Mouse (Mus musculus): Measurements from ENCODE around the gene Sytl1. TPM values are rescaled to one million over a fixed set of nuclear protein-coding genes. Genes with fewer than 3 reads are reported as not detected.

The Sytl1 gene
- polyA plus RNA-seq, 1 experiment: 15.2 TPM

DNA sequence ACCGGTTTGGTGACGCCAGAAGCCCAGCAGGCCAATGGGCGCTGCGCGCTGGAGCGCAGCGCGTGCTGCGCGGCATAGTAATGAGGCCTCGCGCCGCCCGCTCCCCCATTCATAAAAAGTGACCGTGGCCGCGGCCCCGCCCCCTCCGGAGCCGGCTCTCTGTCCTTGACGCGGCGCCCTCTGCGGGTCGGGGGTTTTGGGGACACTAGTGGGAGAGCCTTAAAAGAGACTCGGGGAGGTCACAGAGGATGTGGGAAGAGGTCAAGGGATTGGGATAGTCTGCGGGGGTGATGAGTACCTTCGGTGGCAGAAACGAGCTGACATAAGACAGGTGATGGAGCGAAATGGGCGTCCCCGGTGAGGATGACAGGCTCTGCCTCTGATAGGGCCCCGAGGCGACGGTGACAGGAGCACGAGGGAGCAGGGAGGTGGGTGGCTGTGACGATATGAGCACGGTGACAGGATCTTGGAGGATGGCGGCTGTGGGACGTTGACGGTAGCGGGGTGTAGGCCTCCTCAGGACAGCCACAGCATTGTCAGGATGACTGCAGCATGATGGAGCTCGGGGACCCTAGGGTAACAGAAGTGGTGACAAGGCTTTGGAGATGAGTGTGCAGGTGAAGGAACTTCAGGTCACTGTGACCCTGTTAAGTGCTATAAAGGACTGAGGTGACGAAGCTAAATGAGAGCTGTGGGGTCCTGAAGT is 50.2 kb downstream of the Sytl1 start:
- no peak for DNase-seq (ENCODE audit: low read depth)

DNA sequence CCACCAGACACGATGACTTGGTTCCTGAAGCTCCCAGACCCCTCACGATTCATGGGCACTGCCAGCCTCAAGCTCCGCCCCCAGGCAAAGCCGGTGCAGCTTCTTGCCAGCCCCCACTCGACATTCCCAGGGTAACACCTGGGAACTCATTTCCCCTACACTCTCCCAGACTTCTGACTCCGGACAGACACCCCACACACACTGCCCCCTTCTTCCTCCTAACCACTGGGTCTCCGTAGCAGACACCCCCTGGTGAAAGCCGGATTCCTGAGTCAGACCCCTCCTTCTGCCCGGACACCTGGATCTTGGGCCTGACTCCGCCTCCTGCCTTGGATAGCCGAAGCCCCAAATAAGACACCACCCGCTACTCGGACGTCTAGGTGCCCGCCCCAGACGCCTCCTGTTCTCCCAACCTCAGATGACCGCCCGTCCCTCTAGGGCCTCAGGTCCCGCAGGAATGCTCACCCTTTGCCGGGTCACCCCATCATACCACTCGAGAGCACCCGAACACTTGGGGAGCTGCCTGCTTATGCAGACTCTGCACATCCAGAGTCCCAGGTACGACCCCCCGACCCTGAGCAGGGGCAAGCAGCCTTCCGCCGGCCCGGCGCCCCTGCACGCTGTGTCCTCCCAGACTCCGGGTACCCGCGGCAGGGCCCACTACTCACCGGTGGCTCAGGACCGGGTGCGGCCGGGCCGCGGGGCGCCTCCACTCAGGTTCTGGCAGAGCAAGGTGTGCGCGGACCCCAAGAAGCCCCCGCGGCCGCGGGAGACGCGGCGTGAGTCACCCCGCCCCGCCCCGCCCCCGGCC is 51.0 kb downstream of the Sytl1 start, which contains the start of the genes Cd164l2 and Gpr3:
TSS of gene Cd164l2 (plus strand) at position 381 of the 811 bp plus-strand sequence.
TSS of gene Gpr3 (minus strand) at position 786 of the 811 bp plus-strand sequence.
- no peak for DNase-seq (ENCODE audit: low read depth)

DNA sequence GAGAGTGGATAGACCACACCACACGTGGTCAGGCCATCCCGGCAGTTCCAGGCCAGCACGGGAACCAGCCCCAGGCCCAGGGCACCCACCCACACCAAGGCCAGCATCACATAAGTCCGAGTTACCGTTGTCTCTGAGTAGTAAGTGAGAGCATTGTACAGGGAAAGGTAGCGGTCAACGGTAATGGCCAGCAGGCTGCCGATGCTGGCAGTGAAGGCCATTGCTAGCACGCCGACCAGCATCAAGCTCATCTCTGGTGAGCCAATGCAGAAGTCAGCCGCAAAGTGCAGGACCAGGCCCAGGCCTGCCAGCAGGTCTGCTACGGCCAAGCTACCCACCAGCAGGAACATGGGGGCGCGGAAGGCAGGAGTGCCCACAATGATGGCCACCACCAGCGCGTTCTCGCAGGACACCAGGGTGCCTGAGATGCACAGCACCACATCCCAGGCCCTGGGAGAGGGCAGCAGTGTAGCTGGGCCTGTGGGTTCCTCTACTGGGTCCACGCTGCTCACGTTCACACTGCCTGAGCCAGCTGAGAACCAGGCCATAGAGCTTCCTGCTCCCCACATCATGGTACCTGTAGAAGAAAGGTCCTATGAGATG is 52.0 kb downstream of the Sytl1 start:
- DNase-seq (ENCODE audit: low read depth): no peak

DNA sequence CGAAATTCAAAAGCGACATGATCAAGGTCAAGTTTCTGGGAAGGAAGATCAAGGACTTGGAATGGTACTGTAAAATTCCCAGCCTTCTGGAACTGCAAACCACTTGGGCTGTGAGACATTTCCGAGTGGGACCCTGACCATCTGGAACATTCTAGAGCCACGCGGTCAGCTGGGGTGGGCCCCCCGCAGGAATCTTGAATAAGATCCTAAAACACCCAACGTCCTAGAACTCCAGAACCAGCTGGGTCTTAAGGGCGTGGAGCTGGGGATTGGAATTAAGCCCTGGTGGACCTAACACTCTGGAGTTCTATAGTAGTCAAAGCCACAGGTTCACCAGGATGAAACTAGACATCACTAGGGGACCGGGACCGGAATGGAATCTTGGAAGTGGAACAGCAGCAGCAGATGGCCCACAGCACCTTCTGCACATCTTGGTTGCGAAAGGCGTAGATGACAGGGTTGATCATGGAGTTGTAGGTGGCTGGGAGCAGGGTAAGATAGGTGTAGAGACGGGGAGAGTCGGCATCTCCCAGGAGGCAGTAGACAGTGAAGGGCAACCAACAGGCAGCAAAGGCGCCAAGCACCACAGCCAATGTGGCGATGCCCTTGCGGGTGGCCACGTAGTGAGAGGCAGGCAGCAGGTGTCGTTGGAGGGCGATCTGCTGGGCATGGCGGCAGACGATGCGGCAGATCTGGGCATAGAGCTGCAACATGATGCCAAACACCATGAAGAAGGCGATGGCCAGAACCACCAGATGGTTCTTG is 52.7 kb downstream of the Sytl1 start:
- no peak for DNase-seq (ENCODE audit: low read depth)

DNA sequence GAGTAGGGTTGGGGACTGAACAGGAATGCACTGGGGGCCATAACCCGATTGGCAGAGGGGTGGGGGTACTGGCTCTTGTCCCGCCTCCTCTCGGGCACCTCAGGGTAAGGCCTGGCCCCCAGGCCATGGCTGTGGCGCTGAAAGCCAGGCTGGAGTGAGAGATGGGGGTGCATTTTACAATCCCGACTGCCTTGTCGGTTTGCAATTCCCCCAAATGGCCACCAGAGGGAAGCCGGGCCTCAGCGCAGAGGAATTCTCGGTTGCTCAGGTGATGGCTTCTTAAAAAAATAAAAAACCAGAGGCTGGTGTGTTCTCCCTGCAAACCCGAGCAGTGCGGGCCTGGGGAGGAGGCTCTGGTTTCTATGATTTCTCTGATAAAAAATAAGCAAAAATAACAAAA is 53.5 kb downstream of the Sytl1 start:
- no peak for DNase-seq (ENCODE audit: low read depth)

DNA sequence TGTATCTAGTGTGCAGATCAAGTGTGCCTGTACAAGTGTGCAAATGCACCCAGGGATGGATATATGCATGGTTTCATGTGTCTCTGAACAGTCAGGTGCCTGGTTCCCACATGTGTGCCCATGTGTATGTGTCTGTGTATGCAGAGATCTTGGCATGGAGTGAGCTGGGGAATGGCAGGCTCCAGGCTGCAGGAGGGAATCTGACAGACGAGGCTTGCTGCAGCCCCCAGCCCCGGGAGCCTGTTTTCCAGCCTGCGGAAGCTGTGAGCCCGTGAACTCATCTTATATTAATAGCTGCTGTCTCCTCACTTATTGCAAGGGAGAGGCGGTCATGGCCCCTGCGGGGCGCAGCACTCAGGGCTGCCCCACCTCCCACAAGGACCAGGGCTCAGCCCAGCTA is 58.5 kb downstream of the Sytl1 start:
- DNase-seq (ENCODE audit: low read depth): no peak

DNA sequence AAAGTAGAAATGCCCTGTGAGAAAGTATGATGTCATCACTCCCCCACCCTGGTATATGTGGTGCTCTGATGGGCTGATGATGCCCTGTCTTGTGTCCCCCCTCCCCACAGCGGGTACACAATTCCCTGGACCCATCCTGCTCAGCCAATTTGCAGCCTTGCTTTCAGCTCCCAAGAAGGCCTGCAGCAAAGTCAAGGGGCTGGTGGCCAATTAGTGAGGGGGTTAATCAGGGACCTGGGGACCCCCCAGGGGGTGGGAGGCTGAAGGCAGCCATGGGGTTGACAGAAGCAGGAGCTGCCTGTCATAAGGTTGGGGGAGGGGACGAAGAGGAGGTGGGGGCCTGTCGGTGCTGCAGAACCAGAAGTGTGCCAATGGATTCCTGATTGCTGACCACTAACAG is 59.3 kb downstream of the Sytl1 start:
- no peak for DNase-seq (ENCODE audit: low read depth)

Other genes with a start within 250 kb of the Sytl1 start
- 47.2 and 62.0 TPM in 2 replicates for gene Wasf2, start 132.6 kb downstream of the Sytl1 start, polyA plus RNA-seq (2012; rRNA removed)
- 8.6 and 21.6 TPM in 2 replicates for gene Cd164l2, start 51.0 kb downstream of the Sytl1 start, polyA plus RNA-seq (2012; rRNA removed)
- 0.32 and 0.71 TPM in 2 replicates for gene Gpr3, start 50.6 kb downstream of the Sytl1 start, polyA plus RNA-seq (2012; rRNA removed)
- gene Map3k6, start 22.3 kb downstream of the Sytl1 start, polyA plus RNA-seq (2012; rRNA removed): 53.6 and 57.0 TPM in 2 replicates
- 99.7 and 125 TPM in 2 replicates for gene Tmem222, start 14.7 kb upstream of the Sytl1 start, polyA plus RNA-seq (2012; rRNA removed)
- 31.8 and 40.8 TPM in 2 replicates for gene Wdtc1, start 90.4 kb upstream of the Sytl1 start, polyA plus RNA-seq (2012; rRNA removed)
- gene Slc9a1, start 106.6 kb upstream of the Sytl1 start, polyA plus RNA-seq (2012; rRNA removed): 29.3 and 39.6 TPM in 2 replicates
- gene Tent5b, start 217.0 kb upstream of the Sytl1 start, polyA plus RNA-seq (2012; rRNA removed): 4.6 and 5.2 TPM in 2 replicates
- 4.2 and 5.2 TPM in 2 replicates for gene Trnp1, start 235.4 kb upstream of the Sytl1 start, polyA plus RNA-seq (2012; rRNA removed)